Comparison of ENCODE assay signal across 8 mouse cellular contexts in the genomic region with DNA sequence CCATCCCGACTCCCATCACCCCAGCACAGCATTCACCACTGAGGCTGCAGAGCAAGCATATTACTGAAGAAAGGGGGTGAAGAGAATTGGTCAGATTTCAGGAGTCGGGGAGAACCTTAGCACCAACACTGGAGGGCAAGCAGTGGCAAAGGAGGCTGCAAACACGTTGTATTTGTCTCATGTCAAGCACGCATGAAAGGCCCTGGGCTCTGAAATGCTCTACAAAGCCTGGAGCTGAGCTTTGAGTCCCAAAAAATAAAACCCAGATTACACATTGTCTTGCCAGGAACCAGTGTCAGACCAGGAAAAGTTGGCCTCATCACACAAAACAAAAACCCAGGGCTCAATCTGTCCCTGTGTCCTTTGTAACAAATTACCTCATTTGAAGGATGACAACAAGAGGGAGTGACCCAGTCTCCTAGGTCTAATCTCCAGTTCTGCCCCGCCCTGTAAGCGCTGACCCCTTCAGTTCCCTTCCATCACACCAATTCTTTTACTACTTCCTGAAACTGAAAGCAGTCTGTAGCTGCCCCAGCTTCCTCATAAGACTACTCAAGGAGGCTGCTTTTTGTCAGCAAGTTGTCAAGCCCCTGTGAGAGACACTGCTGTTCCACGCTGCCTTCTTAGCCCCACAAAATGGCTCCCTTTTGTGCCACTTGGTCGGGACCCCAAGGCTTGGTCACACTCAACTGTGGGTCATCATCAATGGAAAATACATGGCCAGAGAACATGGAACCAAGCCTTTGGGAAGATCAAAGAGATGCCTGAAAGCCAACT. TPM values are rescaled to one million over a fixed set of nuclear protein-coding genes. Genes with fewer than 3 reads are reported as not detected.
DNase-seq lines count a peak whose midpoint lies in the region; ATAC-seq and TF ChIP-seq lines count a peak whose summit lies in the region.

No protein-coding gene starts in this region.

- H3K36me3 ChIP-seq in C2C12 (ENCODE audit: control insufficient read depth, insufficient read depth): peaks cover 5% of the 10 kb centered on the region
- H3K36me3 ChIP-seq in heart, adult 2 months (ENCODE audit: control insufficient read depth, insufficient read depth, low read length): no peaks in the 10 kb centered on the region
- H3K36me3 ChIP-seq in limb, embryonic 11.5 days (ENCODE audit: control insufficient read depth, insufficient read depth, low read length): no peaks in the 10 kb centered on the region
- no peaks in the 10 kb centered on the region for H3K36me3 ChIP-seq in midbrain, embryonic 12.5 days
- no peaks in the 10 kb centered on the region for H3K36me3 ChIP-seq in stomach, embryonic 16.5 days (ENCODE audit: control insufficient read depth, insufficient read depth, low read length)

- H3K79me3 ChIP-seq in C2C12 (ENCODE audit: low read depth): peaks cover 63% of the 10 kb centered on the region

- peak; percentile 16 for DNase-seq in Muller cell, postnatal 12 days (ENCODE audit: inconsistent ontology term)
- peak in 1 of 2 experiments; percentile 61 for DNase-seq in heart, adult 2 months
- DNase-seq in limb, embryonic 11.5 days (ENCODE audit: low spot score): no peak
- DNase-seq in cerebellum, postnatal 36 days: no peak
- DNase-seq in right cerebral cortex, postnatal 36 days (ENCODE audit: low spot score in 2 of 2): no peak

- intact Hi-C loops in heart, adult 2 months (cut with DNase I): loop anchor here (2.0 kb wide), 1 partner anchor 22 kb away; a partner anchor contains a TSS

- no peak for TF ChIP-seq EP300 in heart, adult 2 months (IDR thresholded peaks at IDR 0.05; ENCODE audit: insufficient read depth, low read depth, low read length)

- no peak for ATAC-seq in limb, embryonic 11.5 days (ENCODE audit: insufficient number of reproducible peaks, low FRiP score, low TSS enrichment, low read depth)
- no peak for ATAC-seq in midbrain, embryonic 12.5 days (ENCODE audit: low FRiP score, low read depth)
- ATAC-seq in stomach, embryonic 16.5 days (ENCODE audit: insufficient read depth, low FRiP score): no peak

- H3K9me3 ChIP-seq in limb, embryonic 11.5 days (ENCODE audit: control insufficient read depth, low read length): no peaks in the 10 kb centered on the region
- H3K9me3 ChIP-seq in midbrain, embryonic 12.5 days: no peaks in the 10 kb centered on the region
- H3K9me3 ChIP-seq in stomach, embryonic 16.5 days (replicated peaks; ENCODE audit: control insufficient read depth, low read length): no peaks in the 10 kb centered on the region

- H3K79me2 ChIP-seq in C2C12 (ENCODE audit: control insufficient read depth, insufficient read depth): peaks cover 67% of the 10 kb centered on the region
- H3K79me2 ChIP-seq in heart, adult 2 months (replicated peaks; ENCODE audit: control insufficient read depth, insufficient read depth, low read length): no peaks in the 10 kb centered on the region; the same call in 1 of the 2 replicates

- no peaks in the 10 kb centered on the region for H3K27me3 ChIP-seq in C2C12 (ENCODE audit: control insufficient read depth, insufficient read depth, insufficient read length)
- no peaks in the 10 kb centered on the region for H3K27me3 ChIP-seq in heart, adult 2 months (ENCODE audit: control insufficient read depth, insufficient read depth, low read length)
- no peaks in the 10 kb centered on the region for H3K27me3 ChIP-seq in limb, embryonic 11.5 days (ENCODE audit: control insufficient read depth, insufficient read depth, low read length)
- H3K27me3 ChIP-seq in midbrain, embryonic 12.5 days: no peaks in the 10 kb centered on the region
- no peaks in the 10 kb centered on the region for H3K27me3 ChIP-seq in stomach, embryonic 16.5 days (ENCODE audit: control insufficient read depth, insufficient read depth, low read length)

- peaks cover 18% of the 10 kb centered on the region for H3K4me1 ChIP-seq in heart, adult 2 months (ENCODE audit: control insufficient read depth, insufficient read depth, low read length)
- peaks cover 31% of the 10 kb centered on the region for H3K4me1 ChIP-seq in limb, embryonic 11.5 days (ENCODE audit: control insufficient read depth, insufficient read depth, low read length)
- H3K4me1 ChIP-seq in midbrain, embryonic 12.5 days: peaks cover 43% of the 10 kb centered on the region
- H3K4me1 ChIP-seq in stomach, embryonic 16.5 days (ENCODE audit: control insufficient read depth, insufficient read depth, low read length): peaks cover 43% of the 10 kb centered on the region

- peak overlapping the region; percentile 90; the same call in 1 of the 2 replicates for H3K9ac ChIP-seq in heart, adult 2 months (ENCODE audit: low read depth, low read length)
- peak overlapping the region; percentile 35; the same call in 1 of the 2 replicates for H3K9ac ChIP-seq in limb, embryonic 11.5 days (ENCODE audit: low read length)
- peak overlapping the region; percentile 98 for H3K9ac ChIP-seq in midbrain, embryonic 12.5 days (replicated peaks)
- H3K9ac ChIP-seq in stomach, embryonic 16.5 days (ENCODE audit: low read length): peak overlapping the region; percentile 97

- H3K27ac ChIP-seq in heart, adult 2 months: peak overlapping the region; percentile 75
- H3K27ac ChIP-seq in limb, embryonic 11.5 days (replicated peaks; ENCODE audit: low read depth, low read length): no peak overlapping the region
- H3K27ac ChIP-seq in midbrain, embryonic 12.5 days (replicated peaks): peak overlapping the region; percentile 81
- H3K27ac ChIP-seq in stomach, embryonic 16.5 days (ENCODE audit: low read length): peak overlapping the region; percentile 88

- 0 out of 2 replicates have a peak, but pooled peaks have one; percentile 45 for TF ChIP-seq POLR2A in heart, adult 2 months (IDR thresholded peaks at IDR 0.05; ENCODE audit: insufficient read depth, low read depth, low read length)

- H3K4me2 ChIP-seq in limb, embryonic 11.5 days (ENCODE audit: low read depth, severe bottlenecking): peak overlapping the region; percentile 82
- peak overlapping the region; percentile 77 for H3K4me2 ChIP-seq in midbrain, embryonic 12.5 days (replicated peaks)
- peak overlapping the region; percentile 91 for H3K4me2 ChIP-seq in stomach, embryonic 16.5 days (ENCODE audit: low read depth, low read length)

- peak overlapping the region; percentile 95 for H3K4me3 ChIP-seq in C2C12 (ENCODE audit: insufficient read depth, poor library complexity, severe bottlenecking)
- H3K4me3 ChIP-seq in heart, adult 2 months: peak overlapping the region; percentile 94
- peak overlapping the region; percentile 100 for H3K4me3 ChIP-seq in limb, embryonic 11.5 days (ENCODE audit: low read depth, low read length)
- peak overlapping the region; percentile 92 for H3K4me3 ChIP-seq in midbrain, embryonic 12.5 days
- H3K4me3 ChIP-seq in stomach, embryonic 16.5 days (replicated peaks; ENCODE audit: low read length): peak overlapping the region; percentile 98

- 19% methylated on average over 8 of the region's 8 CpGs for WGBS in heart, adult 2 months
- WGBS in limb, embryonic 11.5 days: 46% methylated on average over 8 of the region's 8 CpGs
- WGBS in midbrain, embryonic 12.5 days: 17% methylated on average over 8 of the region's 8 CpGs
- WGBS in stomach, embryonic 16.5 days: 17% methylated on average over 8 of the region's 8 CpGs

- peak overlapping the region; percentile 91 for H3ac ChIP-seq in C2C12 (ENCODE audit: control insufficient read depth, insufficient read length, low read depth)

- TF ChIP-seq CTCF in C2C12 (IDR thresholded peaks at IDR 0.05; ENCODE audit: control insufficient read depth, insufficient read depth, insufficient read length): no peak
- no peak for TF ChIP-seq CTCF in heart, adult 2 months (IDR thresholded peaks at IDR 0.05)

TF ChIP-seq in C2C12, 6 proteins besides CTCF, POLR2A, EP300 and RAD21 (continues in another document):
- TF ChIP-seq USF1 (IDR thresholded peaks at IDR 0.05; ENCODE audit: low read depth) (no peak), FOSL1 (IDR thresholded peaks at IDR 0.05; ENCODE audit: insufficient read depth, low read length, poor library complexity, severe bottlenecking) (no peak)

RNA-seq across cellular contexts. Expression of a gene that starts 1.6 kb away (rescaled TPM):
- 320 TPM for polyA plus RNA-seq in C2C12 (2012; fragmentation: generic; extraction: Trizol)
- total RNA-seq in heart, adult 2 months (2021): 100 to 1,000 TPM; 110 TPM
- 116 and 124 TPM in 2 replicates for polyA plus RNA-seq in heart, adult 2 months (2012; rRNA removed)
- polyA plus RNA-seq in limb, embryonic 11.5 days (2014; fragmentation: Nextera tagmentation; extraction: Ambion mirVana): 526 and 537 TPM in 2 replicates
- 1,008 and 1,026 TPM in 2 replicates for polyA plus RNA-seq in midbrain, embryonic 12.5 days (2016; fragmentation: Nextera tagmentation; extraction: Ambion mirVana)
- polyA plus RNA-seq in stomach, embryonic 16.5 days (2015; fragmentation: Nextera tagmentation; extraction: Ambion mirVana): 454 and 457 TPM in 2 replicates

RNA-seq across cellular contexts. Expression of a gene that starts 20.9 kb away (rescaled TPM):
- 109 TPM for polyA plus RNA-seq in C2C12 (2012; fragmentation: generic; extraction: Trizol)
- total RNA-seq in heart, adult 2 months (2021): 10 to 100 TPM; 10.9 to 12.9 TPM
- polyA plus RNA-seq in heart, adult 2 months (2012; rRNA removed): 11.7 and 12.4 TPM in 2 replicates
- polyA plus RNA-seq in limb, embryonic 11.5 days (2014; fragmentation: Nextera tagmentation; extraction: Ambion mirVana): 58.2 and 60.9 TPM in 2 replicates
- 81.6 and 83.8 TPM in 2 replicates for polyA plus RNA-seq in midbrain, embryonic 12.5 days (2016; fragmentation: Nextera tagmentation; extraction: Ambion mirVana)
- 112 and 113 TPM in 2 replicates for polyA plus RNA-seq in stomach, embryonic 16.5 days (2015; fragmentation: Nextera tagmentation; extraction: Ambion mirVana)

RNA-seq across cellular contexts. Expression of a gene that starts 23.5 kb away (rescaled TPM):
- polyA plus RNA-seq in C2C12 (2012; fragmentation: generic; extraction: Trizol): 384 TPM
- 100 to 1,000 TPM; 168 to 177 TPM for total RNA-seq in heart, adult 2 months (2021)
- 64.7 and 126 TPM in 2 replicates for polyA plus RNA-seq in heart, adult 2 months (2012; rRNA removed)
- 1,466 and 1,467 TPM in 2 replicates for polyA plus RNA-seq in limb, embryonic 11.5 days (2014; fragmentation: Nextera tagmentation; extraction: Ambion mirVana)
- 1,412 and 1,429 TPM in 2 replicates for polyA plus RNA-seq in midbrain, embryonic 12.5 days (2016; fragmentation: Nextera tagmentation; extraction: Ambion mirVana)
- 687 and 737 TPM in 2 replicates for polyA plus RNA-seq in stomach, embryonic 16.5 days (2015; fragmentation: Nextera tagmentation; extraction: Ambion mirVana)

RNA-seq across cellular contexts. Expression of a gene that starts 37.1 kb away (rescaled TPM):
- polyA plus RNA-seq in C2C12 (2012; fragmentation: generic; extraction: Trizol): 5.4 TPM
- 1 to 10 TPM; 1.9 to 2.7 TPM for total RNA-seq in heart, adult 2 months (2021)
- 2.3 and 3.3 TPM in 2 replicates for polyA plus RNA-seq in heart, adult 2 months (2012; rRNA removed)
- 7.7 and 8.8 TPM in 2 replicates for polyA plus RNA-seq in limb, embryonic 11.5 days (2014; fragmentation: Nextera tagmentation; extraction: Ambion mirVana)
- polyA plus RNA-seq in midbrain, embryonic 12.5 days (2016; fragmentation: Nextera tagmentation; extraction: Ambion mirVana): 10.3 and 13.1 TPM in 2 replicates
- polyA plus RNA-seq in stomach, embryonic 16.5 days (2015; fragmentation: Nextera tagmentation; extraction: Ambion mirVana): 7.9 and 8.0 TPM in 2 replicates

RNA-seq across cellular contexts. Expression of a gene that starts 50.3 kb away (rescaled TPM):
- 0.07 TPM for polyA plus RNA-seq in C2C12 (2012; fragmentation: generic; extraction: Trizol)
- not detected for total RNA-seq in heart, adult 2 months (2021)
- polyA plus RNA-seq in heart, adult 2 months (2012; rRNA removed): 0.06 and 0.18 TPM in 2 replicates
- 0.09 and 0.26 TPM in 2 replicates for polyA plus RNA-seq in limb, embryonic 11.5 days (2014; fragmentation: Nextera tagmentation; extraction: Ambion mirVana)
- polyA plus RNA-seq in midbrain, embryonic 12.5 days (2016; fragmentation: Nextera tagmentation; extraction: Ambion mirVana): 0.20 and 0.30 TPM in 2 replicates
- 2.8 and 3.7 TPM in 2 replicates for polyA plus RNA-seq in stomach, embryonic 16.5 days (2015; fragmentation: Nextera tagmentation; extraction: Ambion mirVana)

Comparison
In these comparisons a context has a peak if more than half of its experiments do, and no peak if none do; other contexts are left out.
1. H3K9ac ChIP-seq: peak in every context shown above with its lines; median percentile 98 in midbrain, embryonic 12.5 days; 97 in stomach, embryonic 16.5 days; 90 in heart, adult 2 months; 35 in limb, embryonic 11.5 days.